Mouse (Mus musculus): ENCODE results near the gene Wwox. TPM values are rescaled to one million over a fixed set of nuclear protein-coding genes. Genes with fewer than 3 reads are reported as not detected.

The Wwox gene
- polyA plus RNA-seq, 1 experiment: 11.3 TPM

DNA sequence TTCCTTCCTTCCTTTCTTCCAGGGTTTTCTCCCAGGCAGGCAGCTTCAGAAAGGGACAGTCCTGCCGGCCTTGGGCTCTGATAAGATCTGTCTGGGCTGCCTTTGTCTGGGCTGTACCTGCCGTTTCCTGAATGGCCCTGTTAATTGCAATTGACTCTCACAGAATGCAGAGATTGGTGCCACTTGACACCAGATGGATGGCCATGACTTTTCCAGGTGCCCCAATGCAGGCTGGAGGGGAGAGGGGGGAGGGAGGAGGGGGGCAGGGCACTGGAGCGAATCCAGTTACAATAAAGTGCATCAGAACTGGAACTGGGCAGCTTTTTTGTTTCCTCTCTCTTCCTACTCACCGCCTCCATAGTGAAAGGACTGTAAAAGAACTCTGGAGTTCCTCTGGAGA is 443.0 kb downstream of the Wwox start:
- H3K36me3 ChIP-seq (ENCODE audit: control insufficient read depth, insufficient read depth, low read length, poor library complexity, severe bottlenecking): no peaks in the 10 kb centered on the region
- no peaks in the 10 kb centered on the region for H3K9me3 ChIP-seq (replicated peaks; ENCODE audit: control insufficient read depth, insufficient read depth, low read length, poor library complexity, severe bottlenecking)
- TF ChIP-seq CTCF (IDR thresholded peaks at IDR 0.05; ENCODE audit: low read depth, low read length) (no peak), POLR2A (IDR thresholded peaks at IDR 0.05; ENCODE audit: insufficient read depth, low read length) (no peak), EP300 (IDR thresholded peaks at IDR 0.05; ENCODE audit: insufficient read depth, low read depth, low read length) (no peak)
- H3K9ac ChIP-seq (ENCODE audit: low read depth, poor library complexity, severe bottlenecking): no peak overlapping the region
- H3K27me3 ChIP-seq (ENCODE audit: control insufficient read depth, insufficient read depth, low read length, poor library complexity, severe bottlenecking): no peaks in the 10 kb centered on the region
- H3K27ac ChIP-seq (ENCODE audit: insufficient read depth, low read length): no peak overlapping the region
- H3K4me1 ChIP-seq (ENCODE audit: control insufficient read depth, insufficient read depth, low read length): no peaks in the 10 kb centered on the region
- H3K4me3 ChIP-seq (ENCODE audit: low read depth, low read length): no peak overlapping the region

DNA sequence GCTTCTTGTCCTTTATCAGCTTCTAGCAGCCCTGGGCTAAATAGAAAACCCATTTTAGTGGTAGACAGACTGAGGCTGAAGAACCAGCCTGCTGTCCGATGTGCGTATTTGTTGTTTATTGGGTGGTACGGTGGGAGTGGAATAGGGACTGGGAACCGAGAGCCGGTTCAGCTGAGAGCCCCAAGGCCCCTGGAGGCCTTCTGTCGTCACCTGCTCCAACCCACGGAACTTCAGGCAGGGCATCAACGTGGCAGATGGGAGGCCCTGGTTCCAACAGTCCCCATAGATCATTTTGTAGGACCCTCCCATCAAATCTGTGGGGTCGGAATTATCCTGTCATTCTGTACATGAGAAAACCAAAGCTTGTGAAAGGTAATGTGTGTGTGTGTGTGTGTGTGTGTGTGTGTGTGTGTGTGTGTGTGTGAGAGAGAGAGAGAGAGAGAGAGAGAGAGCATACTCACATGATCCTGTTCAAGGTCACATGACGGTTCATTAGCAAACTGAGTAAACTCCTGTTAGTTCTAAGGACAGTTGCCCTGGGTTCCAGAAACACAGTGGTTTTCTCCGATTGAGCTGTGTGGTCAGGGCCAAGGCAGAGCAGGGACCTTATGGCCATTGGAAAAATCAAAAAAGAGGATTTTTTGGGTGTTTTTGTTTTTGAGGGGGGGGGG is 443.6 kb downstream of the Wwox start:
- Histone ChIP-seq H3K27ac (ENCODE audit: insufficient read depth, low read length) (no peak overlapping the region), H3K9me3 (replicated peaks; ENCODE audit: control insufficient read depth, insufficient read depth, low read length, poor library complexity, severe bottlenecking) (no peaks in the 10 kb centered on the region), H3K27me3 (ENCODE audit: control insufficient read depth, insufficient read depth, low read length, poor library complexity, severe bottlenecking) (no peaks in the 10 kb centered on the region), H3K36me3 (ENCODE audit: control insufficient read depth, insufficient read depth, low read length, poor library complexity, severe bottlenecking) (no peaks in the 10 kb centered on the region), H3K9ac (ENCODE audit: low read depth, poor library complexity, severe bottlenecking) (no peak overlapping the region), H3K4me1 (ENCODE audit: control insufficient read depth, insufficient read depth, low read length) (no peaks in the 10 kb centered on the region), H3K4me3 (ENCODE audit: low read depth, low read length) (no peak overlapping the region)
- no peak for TF ChIP-seq CTCF (IDR thresholded peaks at IDR 0.05; ENCODE audit: low read depth, low read length)
- TF ChIP-seq POLR2A (IDR thresholded peaks at IDR 0.05; ENCODE audit: insufficient read depth, low read length): no peak
- no peak for TF ChIP-seq EP300 (IDR thresholded peaks at IDR 0.05; ENCODE audit: insufficient read depth, low read depth, low read length)

DNA sequence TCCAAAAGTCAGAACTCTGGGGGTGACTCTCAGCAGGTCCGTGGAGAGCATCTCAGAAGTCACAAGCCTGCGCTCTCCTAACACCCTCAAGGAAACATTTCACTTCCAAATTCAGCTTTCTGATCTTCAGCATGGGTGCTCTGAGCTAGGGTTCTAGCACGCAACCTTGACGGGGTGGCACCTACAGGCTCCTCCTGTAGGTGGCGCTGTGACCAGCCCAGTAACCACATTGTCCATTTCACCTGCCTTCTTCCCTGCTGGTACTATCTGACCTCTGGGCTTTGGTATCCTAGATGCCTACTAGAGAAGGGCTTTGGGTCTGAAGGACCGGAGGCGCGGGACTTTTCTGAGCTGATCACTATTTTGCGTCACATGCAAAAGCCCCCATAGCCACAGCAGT is 444.5 kb downstream of the Wwox start:
- no peaks in the 10 kb centered on the region for H3K9me3 ChIP-seq (replicated peaks; ENCODE audit: control insufficient read depth, insufficient read depth, low read length, poor library complexity, severe bottlenecking)
- H3K9ac ChIP-seq (ENCODE audit: low read depth, poor library complexity, severe bottlenecking): no peak overlapping the region
- no peaks in the 10 kb centered on the region for H3K4me1 ChIP-seq (ENCODE audit: control insufficient read depth, insufficient read depth, low read length)
- no peak overlapping the region for H3K4me3 ChIP-seq (ENCODE audit: low read depth, low read length)
- no peaks in the 10 kb centered on the region for H3K36me3 ChIP-seq (ENCODE audit: control insufficient read depth, insufficient read depth, low read length, poor library complexity, severe bottlenecking)
- no peak for TF ChIP-seq POLR2A (IDR thresholded peaks at IDR 0.05; ENCODE audit: insufficient read depth, low read length)
- peak; percentile 75 for TF ChIP-seq CTCF (IDR thresholded peaks at IDR 0.05; ENCODE audit: low read depth, low read length)
- no peak for TF ChIP-seq EP300 (IDR thresholded peaks at IDR 0.05; ENCODE audit: insufficient read depth, low read depth, low read length)
- H3K27ac ChIP-seq (ENCODE audit: insufficient read depth, low read length): no peak overlapping the region
- H3K27me3 ChIP-seq (ENCODE audit: control insufficient read depth, insufficient read depth, low read length, poor library complexity, severe bottlenecking): no peaks in the 10 kb centered on the region

DNA sequence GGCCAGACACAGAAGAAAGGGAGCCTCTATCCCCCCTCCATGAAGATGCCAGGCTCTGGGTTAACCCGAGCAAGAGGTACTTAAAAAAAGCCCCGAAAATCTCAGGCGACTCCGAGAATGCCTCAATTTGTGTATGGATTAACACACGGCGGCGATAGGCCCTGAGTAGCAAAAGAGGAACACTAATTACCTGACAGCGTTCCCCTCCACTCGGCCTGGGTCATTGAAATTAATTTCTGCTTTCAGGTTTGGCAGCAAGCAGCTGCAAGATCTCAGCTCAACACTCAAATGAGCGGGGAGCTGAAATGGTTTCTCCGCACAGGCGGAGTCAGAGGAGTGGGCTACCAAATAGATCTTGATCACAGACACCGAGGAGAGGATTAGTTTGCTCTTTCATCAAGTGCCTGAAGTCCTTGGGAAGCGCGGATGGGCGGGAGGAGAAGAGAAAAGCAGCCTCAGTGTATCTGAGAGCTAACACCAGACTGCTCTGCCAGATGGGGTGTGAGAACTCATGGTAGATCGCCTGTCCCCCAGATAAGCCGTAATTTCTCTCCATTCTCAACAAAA is 445.7 kb downstream of the Wwox start:
- TF ChIP-seq EP300 (IDR thresholded peaks at IDR 0.05; ENCODE audit: insufficient read depth, low read depth, low read length) (no peak), CTCF (IDR thresholded peaks at IDR 0.05; ENCODE audit: low read depth, low read length) (no peak), POLR2A (IDR thresholded peaks at IDR 0.05; ENCODE audit: insufficient read depth, low read length) (no peak)
- no peaks in the 10 kb centered on the region for H3K9me3 ChIP-seq (replicated peaks; ENCODE audit: control insufficient read depth, insufficient read depth, low read length, poor library complexity, severe bottlenecking)

DNA sequence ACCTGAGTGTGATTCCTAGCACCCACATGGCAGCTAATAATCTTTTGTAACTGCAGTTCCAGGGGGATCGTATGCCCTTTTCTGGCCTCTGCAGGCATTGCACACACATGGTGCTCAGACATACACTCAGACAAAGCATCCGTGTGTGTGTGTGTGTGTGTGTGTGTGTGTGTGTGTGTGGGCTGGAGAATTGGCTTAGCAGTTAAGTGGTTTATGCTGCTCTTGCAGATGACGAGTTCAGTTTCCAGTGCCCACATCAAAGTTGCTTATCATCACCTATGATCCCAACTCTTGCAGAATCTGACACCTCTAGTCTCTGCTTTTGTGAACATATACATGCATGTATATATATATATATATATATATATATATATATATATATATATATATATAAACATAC is 448.9 kb downstream of the Wwox start:
- Histone ChIP-seq H3K4me3 (ENCODE audit: low read depth, low read length) (no peak overlapping the region), H3K36me3 (ENCODE audit: control insufficient read depth, insufficient read depth, low read length, poor library complexity, severe bottlenecking) (no peaks in the 10 kb centered on the region), H3K27me3 (ENCODE audit: control insufficient read depth, insufficient read depth, low read length, poor library complexity, severe bottlenecking) (no peaks in the 10 kb centered on the region), H3K9me3 (replicated peaks; ENCODE audit: control insufficient read depth, insufficient read depth, low read length, poor library complexity, severe bottlenecking) (no peaks in the 10 kb centered on the region), H3K27ac (ENCODE audit: insufficient read depth, low read length) (no peak overlapping the region), H3K9ac (ENCODE audit: low read depth, poor library complexity, severe bottlenecking) (no peak overlapping the region), H3K4me1 (ENCODE audit: control insufficient read depth, insufficient read depth, low read length) (no peaks in the 10 kb centered on the region)
- TF ChIP-seq CTCF (IDR thresholded peaks at IDR 0.05; ENCODE audit: low read depth, low read length): no peak
- TF ChIP-seq EP300 (IDR thresholded peaks at IDR 0.05; ENCODE audit: insufficient read depth, low read depth, low read length): no peak
- no peak for TF ChIP-seq POLR2A (IDR thresholded peaks at IDR 0.05; ENCODE audit: insufficient read depth, low read length)

More for the DNA sequence above, 445.7 kb downstream of the Wwox start:
- Histone ChIP-seq H3K9ac (ENCODE audit: low read depth, poor library complexity, severe bottlenecking) (no peak overlapping the region), H3K27me3 (ENCODE audit: control insufficient read depth, insufficient read depth, low read length, poor library complexity, severe bottlenecking) (no peaks in the 10 kb centered on the region), H3K4me1 (ENCODE audit: control insufficient read depth, insufficient read depth, low read length) (no peaks in the 10 kb centered on the region), H3K36me3 (ENCODE audit: control insufficient read depth, insufficient read depth, low read length, poor library complexity, severe bottlenecking) (no peaks in the 10 kb centered on the region), H3K4me3 (ENCODE audit: low read depth, low read length) (no peak overlapping the region), H3K27ac (ENCODE audit: insufficient read depth, low read length) (no peak overlapping the region)

DNA sequence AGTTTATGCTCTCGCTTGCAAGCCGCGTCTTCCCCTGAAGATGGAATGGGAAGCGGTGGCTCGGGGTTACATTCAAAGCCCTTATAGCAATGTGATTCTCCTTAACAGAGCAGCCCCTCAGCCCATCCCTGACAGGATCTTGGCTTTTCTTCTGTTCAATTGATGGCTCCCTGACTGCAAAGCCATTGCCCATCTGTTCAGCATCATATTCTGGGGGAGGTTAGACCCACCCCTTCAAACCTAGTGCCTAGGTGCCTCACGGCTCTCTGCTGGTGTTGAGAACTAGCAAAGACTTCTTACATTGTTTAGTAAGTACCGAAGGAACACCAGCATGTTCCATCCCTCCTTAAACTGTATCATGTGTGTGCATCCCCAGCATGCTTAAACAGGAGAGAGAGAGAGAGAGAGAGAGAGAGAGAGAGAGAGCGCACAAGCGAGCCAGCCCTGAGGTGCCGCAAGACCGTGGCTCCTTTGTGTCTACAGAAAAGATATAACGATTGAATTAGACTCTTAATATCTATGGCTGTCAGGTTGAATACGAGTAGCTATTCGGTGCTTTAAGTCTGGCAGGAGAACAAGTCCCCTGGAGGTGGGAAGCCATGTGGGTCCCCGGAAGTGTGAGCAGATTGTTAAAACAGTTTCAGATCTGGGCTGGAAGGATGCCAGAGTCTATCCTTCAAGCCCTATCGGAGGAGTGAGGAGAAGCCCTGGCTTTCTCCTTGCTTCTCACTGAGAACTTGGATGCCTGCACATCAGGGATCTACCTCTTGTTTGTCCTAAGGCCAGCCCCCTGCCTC is 450.3 kb downstream of the Wwox start:
- H3K4me3 ChIP-seq (ENCODE audit: low read depth, low read length): no peak overlapping the region
- H3K9ac ChIP-seq (ENCODE audit: low read depth, poor library complexity, severe bottlenecking): no peak overlapping the region
- H3K27me3 ChIP-seq (ENCODE audit: control insufficient read depth, insufficient read depth, low read length, poor library complexity, severe bottlenecking): no peaks in the 10 kb centered on the region
- no peak for TF ChIP-seq CTCF (IDR thresholded peaks at IDR 0.05; ENCODE audit: low read depth, low read length)
- TF ChIP-seq POLR2A (IDR thresholded peaks at IDR 0.05; ENCODE audit: insufficient read depth, low read length): no peak
- TF ChIP-seq EP300 (IDR thresholded peaks at IDR 0.05; ENCODE audit: insufficient read depth, low read depth, low read length): no peak
- H3K9me3 ChIP-seq (replicated peaks; ENCODE audit: control insufficient read depth, insufficient read depth, low read length, poor library complexity, severe bottlenecking): no peaks in the 10 kb centered on the region
- no peaks in the 10 kb centered on the region for H3K4me1 ChIP-seq (ENCODE audit: control insufficient read depth, insufficient read depth, low read length)
- no peaks in the 10 kb centered on the region for H3K36me3 ChIP-seq (ENCODE audit: control insufficient read depth, insufficient read depth, low read length, poor library complexity, severe bottlenecking)
- no peak overlapping the region for H3K27ac ChIP-seq (ENCODE audit: insufficient read depth, low read length)

Data from ES-Bruce4 (cell line).